Mouse (Mus musculus) lung, adult 2 months (tissue): ENCODE measurements at regions not wholly inside any gene's neighbourhood (a gene's known extent, or its start where the extent isn't known, plus 50 kb on each side); places are given as distances from the start of the nearest gene placed in this dataset.

Experiments
- DNase-seq: peaks from one replicate; pipeline ENCODE4 v3.0.0; 2022
- H3K4me1 ChIP-seq: fragments of 200-500 bp; 2 replicates; pipeline ENCODE4 v1.6.1; 2011; ENCODE audit warnings: low read length; ENCODE audit not compliant: control insufficient read depth, insufficient read depth
- H3K4me3 ChIP-seq: fragments of 200-500 bp; replicated peaks from 2 replicates; pipeline ENCODE3; 2011; ENCODE audit warnings: low read depth, mild to moderate bottlenecking, control low read depth, low read length; ENCODE audit errors: extremely low read depth
- CTCF ChIP-seq: fragments of 200-500 bp; IDR thresholded peaks from 2 replicates; pipeline ENCODE4 v1.5.1; 2011; ENCODE audit warnings: mild to moderate bottlenecking, low read length, control low read depth; ENCODE audit not compliant: insufficient read depth
- POLR2A ChIP-seq: fragments of 200-500 bp; IDR thresholded peaks from 2 replicates; pipeline ENCODE4 v1.6.1; 2011; ENCODE audit warnings: low read depth, mild to moderate bottlenecking, control low read depth, low read length, borderline replicate concordance; ENCODE audit errors: extremely low read depth
- WGBS: fragments of 180-500 bp; shearing (Covaris S2); methylation state at CpG from one replicate; pipeline ENCODE4 v1.1.7; 2018; 5-methylcytosine and 5-hydroxymethylcytosine counted together

DNA sequence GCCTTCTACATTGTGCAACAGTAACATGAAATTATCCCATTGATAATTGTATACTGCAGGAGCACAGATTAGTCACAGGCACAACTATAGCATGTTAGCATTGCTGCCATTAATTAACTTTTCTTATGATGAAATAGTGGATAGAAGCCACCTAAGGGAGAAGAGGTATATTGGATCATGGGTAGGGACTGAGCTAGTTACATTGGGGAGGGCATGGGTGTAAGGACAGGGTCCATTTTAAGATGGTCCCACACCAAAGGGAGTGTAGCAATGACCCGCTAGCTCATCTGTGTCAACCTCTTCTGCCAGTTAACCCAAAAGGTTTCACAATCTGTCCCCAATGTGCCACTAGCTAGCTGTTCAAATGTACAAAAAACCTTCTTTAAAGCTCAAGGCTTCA, 450.3 kb upstream of the Marcks start:
- no peak for DNase-seq
- TF ChIP-seq CTCF (no peak), POLR2A (no peak)
- WGBS: 94% methylated on average over 1 of the region's 1 CpGs

DNA sequence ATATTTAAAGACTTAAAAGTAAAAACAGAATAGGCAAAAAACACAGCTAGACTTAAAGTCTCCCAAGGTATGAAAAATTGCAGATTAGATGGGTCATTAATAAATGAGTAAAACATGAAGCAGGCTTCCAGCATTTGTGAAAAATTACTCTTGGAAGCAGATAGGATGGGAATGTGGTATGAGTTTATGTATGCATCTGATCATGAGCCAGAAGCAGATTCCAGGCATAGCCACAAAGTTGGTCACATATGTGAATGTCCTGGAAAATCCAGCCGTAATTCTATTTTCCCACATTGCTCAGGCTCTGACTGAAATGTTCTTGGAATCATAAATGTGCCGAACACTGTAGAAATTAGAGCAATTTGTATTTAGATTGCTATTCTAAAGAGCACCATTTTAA, 432.5 kb upstream of the Marcks start:
- Histone ChIP-seq H3K4me1 (no peaks in the 10 kb centered on the region), H3K4me3 (no peak overlapping the region)
- no peak for DNase-seq
- WGBS: 89% methylated on average over 2 of the region's 2 CpGs
- TF ChIP-seq POLR2A (no peak), CTCF (no peak)

More for the DNA sequence above, 450.3 kb upstream of the Marcks start:
- no peak overlapping the region for H3K4me3 ChIP-seq
- no peaks in the 10 kb centered on the region for H3K4me1 ChIP-seq

DNA sequence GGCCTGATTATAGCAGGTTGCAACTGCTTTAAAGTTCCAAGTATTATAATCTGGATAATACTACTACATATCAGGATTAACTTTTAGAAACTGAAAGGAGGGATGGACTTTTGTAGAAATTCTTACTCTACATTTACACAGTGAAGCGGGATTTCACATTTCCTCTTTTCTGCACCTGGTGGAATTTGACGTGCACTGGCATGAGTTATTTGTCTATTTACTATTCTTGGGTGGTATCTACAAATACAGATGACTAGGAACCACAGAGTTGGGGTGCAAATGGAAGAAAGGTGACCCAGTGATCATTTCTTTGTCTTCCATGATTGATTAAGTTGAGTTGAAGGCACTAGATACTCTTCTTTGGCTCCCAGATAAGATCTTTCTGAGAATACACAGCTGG, 423.0 kb upstream of the Marcks start:
- WGBS: 85% methylated on average over 2 of the region's 2 CpGs
- Histone ChIP-seq H3K4me3 (no peak overlapping the region), H3K4me1 (no peaks in the 10 kb centered on the region)
- no peak for DNase-seq
- TF ChIP-seq CTCF: no peak
- no peak for TF ChIP-seq POLR2A

DNA sequence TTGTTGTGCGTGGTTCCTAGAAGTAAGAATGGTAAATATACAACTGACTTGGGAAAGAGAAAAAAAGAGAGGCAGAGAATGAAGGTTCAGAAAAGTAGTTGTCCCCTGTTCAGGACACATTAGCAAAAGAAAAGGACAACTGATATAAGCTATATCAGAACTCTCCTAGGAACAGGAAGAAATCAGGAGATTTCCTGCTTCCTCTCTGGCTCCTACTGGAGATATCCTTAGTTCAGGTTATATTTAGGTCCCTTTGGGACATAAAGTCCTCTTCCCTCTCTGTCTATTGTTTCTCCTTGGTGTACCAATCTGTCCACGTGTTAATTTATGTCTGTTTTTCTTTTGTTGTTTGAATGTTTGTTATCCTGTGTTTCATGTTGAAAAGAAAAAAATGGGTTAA, 410.7 kb upstream of the Marcks start:
- no peak for DNase-seq
- H3K4me1 ChIP-seq: no peaks in the 10 kb centered on the region
- 72% methylated on average over 2 of the region's 2 CpGs for WGBS
- no peak for TF ChIP-seq POLR2A
- no peak for TF ChIP-seq CTCF
- no peak overlapping the region for H3K4me3 ChIP-seq

DNA sequence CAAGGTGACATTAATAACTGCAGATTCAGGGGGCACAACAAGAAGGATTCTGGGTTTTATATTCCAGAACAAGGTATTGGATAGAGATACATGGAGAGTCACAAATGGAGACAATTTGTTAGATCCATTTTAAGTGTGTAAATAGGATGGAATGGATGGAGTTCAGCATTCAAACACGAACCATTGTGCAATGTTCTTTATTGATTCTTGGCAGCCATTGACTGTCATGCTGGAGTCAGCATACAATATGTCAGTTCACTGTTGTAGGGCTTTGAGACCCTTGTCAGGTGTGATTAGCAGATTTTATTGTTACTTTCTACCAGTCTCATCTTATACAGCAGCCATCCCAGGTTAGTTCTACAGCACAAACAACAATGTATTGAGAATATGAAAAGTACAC, 402.0 kb upstream of the Marcks start:
- H3K4me1 ChIP-seq: no peaks in the 10 kb centered on the region
- TF ChIP-seq CTCF (no peak), POLR2A (no peak)
- 89% methylated on average over 1 of the region's 1 CpGs for WGBS
- no peak overlapping the region for H3K4me3 ChIP-seq
- DNase-seq: no peak

DNA sequence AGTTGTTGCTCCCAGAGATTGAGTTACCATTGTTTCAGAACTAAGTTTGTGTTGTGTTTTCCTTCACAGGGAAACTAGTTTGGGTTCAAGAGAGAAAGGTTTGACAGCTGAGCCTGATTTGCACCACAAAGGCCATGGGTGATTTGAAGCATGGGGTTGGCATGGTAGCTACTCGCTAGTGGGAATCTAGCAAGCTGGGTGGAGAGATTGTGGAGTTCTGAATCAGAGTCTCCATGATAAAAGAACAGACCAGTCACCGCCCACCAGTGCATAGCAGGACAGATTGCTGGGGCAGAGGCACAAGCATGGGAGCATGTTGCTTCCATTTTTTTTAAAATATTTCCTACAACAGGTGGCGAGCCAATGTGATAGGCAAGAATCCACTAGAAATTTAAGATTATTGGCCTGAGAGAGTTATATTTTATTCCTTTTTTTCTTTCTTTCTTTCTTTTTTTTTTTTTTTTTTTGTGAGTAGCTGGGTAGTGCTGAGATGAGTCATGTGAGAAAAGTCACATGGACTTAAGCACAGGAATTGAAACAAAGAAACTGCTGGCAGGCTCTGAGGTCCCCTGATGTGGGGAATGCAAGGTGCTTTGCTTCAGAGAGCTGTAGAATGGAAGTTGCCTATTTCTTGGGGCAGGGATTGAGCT, 367.4 kb upstream of the Marcks start:
- TF ChIP-seq CTCF (no peak), POLR2A (no peak)

DNA sequence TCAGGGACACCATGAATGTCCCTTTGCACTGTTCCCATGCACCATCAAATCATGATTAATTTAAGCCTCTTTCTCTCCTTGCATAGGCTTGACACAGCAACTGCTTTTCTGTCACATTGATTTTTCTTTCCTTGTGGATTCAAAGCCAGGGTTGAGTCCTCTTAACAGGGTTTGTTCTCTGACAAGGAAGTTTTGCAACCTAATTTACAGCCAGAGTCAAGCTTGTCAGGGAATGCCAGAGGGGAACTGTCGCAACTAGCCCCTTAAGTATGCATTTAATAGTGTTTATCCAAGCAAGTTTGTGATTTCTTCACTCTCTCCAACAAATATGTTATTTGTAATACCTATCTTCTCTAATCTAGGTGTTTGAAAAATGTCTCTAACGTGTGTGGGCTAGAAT, 365.7 kb upstream of the Marcks start:
- DNase-seq: no peak
- WGBS: 34% methylated on average over 2 of the region's 2 CpGs
- Histone ChIP-seq H3K4me3 (no peak overlapping the region), H3K4me1 (peaks cover 3% of the 10 kb centered on the region)
- TF ChIP-seq CTCF (no peak), POLR2A (no peak)

More for the DNA sequence above, 367.4 kb upstream of the Marcks start:
- DNase-seq: no peak
- 95% methylated on average over 3 of the region's 3 CpGs for WGBS
- Histone ChIP-seq H3K4me1 (peaks cover 3% of the 10 kb centered on the region), H3K4me3 (no peak overlapping the region)

GRCm38 (mm10) chr10:37502505-37502904, 363.8 kb upstream of the Marcks start:
- TF ChIP-seq CTCF: no peak
- no peak overlapping the region for H3K4me3 ChIP-seq
- DNase-seq: no peak
- peaks cover 3% of the 10 kb centered on the region for H3K4me1 ChIP-seq

GRCm38 (mm10) chr10:37501043-37501442, 362.3 kb upstream of the Marcks start:
- WGBS: 87% methylated on average over 2 of the region's 2 CpGs
- TF ChIP-seq CTCF (no peak), POLR2A (no peak)
- DNase-seq: no peak
- Histone ChIP-seq H3K4me1 (peaks cover 3% of the 10 kb centered on the region), H3K4me3 (no peak overlapping the region)

DNA sequence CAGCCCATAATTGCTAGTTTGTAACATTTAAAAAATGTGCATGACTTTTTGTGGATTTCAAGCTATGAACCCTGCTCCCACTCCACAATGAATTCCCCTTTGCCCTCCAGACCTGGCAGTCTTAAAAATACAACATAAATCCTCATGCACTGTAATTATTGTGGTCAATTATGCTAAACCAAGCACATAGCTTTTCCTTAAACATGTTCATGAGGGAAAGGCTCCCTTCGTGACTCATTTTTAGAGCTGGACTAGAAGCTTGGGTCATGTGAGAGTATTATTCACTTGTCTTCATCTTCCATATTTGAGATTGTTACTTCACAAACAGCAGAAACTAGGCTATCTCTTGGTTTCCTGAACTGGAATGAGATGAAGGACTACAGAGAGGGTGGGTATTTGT, 356.7 kb upstream of the Marcks start:
- H3K4me1 ChIP-seq: no peaks in the 10 kb centered on the region
- H3K4me3 ChIP-seq: no peak overlapping the region
- 89% methylated on average over 1 of the region's 1 CpGs for WGBS
- DNase-seq: no peak
- no peak for TF ChIP-seq CTCF
- no peak for TF ChIP-seq POLR2A
